Mouse (Mus musculus): ENCODE results near the gene Nfkbie.

Nfkbie gene

GRCm38 (mm10) chr17:45582715-45583355 is 27.3 kb downstream of the Nfkbie start:
- DNase-seq: no peak

DNA sequence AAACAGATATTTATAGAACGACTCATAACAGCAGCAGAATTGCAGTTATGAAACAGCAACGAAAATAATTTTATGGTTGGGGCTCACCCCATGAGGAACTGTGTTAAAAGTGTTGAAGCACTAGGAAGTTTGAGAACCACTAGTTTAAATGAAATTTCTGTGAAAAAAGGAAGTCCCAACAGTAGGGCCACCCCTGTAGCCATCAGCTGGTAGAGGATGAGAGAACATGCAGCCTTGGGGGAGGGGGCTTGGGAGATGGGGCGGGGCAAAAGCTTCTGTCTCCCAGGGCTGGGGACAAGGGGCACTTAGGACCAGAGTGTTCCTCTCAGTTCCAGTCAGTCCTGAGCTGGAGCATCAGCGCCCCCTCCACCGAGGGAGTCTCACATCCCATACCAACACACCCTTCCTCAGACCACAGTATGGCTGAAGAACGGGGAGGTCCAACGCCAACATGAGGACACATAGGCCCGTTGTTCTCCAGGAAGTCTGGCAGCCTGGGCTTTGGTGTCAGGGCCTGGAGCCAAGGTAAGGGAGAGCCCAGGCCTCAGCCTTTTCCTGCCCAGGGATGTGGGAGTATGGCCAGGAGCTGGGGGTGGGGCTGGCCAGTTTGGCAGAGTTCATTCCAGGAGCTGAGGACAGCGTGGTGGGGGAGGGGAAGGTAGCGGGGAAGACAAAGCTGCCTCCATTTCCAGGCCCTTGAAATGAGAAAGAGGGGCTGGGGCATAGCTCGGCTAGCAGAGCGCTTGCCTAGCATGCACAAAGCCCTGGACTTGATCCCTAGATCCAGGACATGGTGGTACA is 28.8 kb downstream of the Nfkbie start:
- DNase-seq: peak; percentile 91

- DNase-seq: peak; percentile 82
These were observed 29.6 kb downstream of the Nfkbie start for GRCm38 (mm10) chr17:45584939-45585678.

DNA sequence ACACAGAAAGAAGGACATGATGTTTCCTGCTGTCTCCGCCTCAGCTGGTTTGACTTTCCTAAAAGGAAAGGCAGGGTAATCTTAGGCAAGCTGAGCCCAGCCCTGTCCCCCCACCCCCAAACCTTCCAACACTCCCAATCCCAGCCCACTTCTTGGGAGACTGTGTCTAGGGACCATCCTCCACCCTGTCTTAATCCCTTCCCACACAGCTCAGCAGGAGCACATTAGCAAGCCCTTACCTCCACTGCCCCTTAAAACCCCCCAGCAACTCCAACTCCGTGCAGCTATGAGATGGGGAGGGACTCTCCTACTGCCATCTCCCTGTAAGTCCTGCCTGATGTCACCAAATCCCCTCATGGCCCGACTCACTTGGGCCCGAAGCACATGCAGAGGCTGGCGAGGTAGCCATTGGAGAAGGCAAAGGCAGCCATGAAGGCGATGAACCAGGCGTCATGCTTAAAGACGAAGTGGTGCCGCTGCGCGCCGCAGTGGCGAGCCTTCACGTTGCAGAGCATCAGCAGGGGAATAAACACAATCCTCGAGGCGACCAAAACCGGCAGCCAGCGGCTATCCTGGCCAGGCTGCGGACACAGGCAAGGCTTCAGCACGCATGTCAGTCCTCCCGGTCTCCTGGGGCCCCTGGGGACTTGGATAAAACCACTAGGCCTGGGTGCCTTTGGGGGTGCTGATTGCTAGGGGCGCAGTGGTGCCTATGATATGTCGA is 30.4 kb downstream of the Nfkbie start:
- no peak for DNase-seq

DNA sequence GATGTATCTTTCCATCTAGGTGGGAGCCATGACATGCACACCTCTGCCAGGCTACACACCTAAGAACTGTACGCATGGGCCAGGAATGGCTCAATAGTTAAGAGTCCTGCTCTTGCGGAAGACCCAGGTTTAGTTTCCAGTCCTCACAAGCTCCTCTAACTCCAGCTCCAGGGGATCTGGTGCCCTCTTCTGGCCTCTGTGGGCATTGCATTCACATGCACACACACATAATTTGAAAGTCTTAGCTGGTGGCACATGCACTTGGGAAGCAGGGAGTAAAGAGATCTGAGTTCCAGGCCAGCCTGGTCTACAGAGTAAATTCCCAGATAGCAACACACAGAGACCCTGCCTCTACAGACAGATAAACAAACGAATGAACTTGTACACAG is 30.9 kb downstream of the Nfkbie start:
- DNase-seq: no peak

GRCm38 (mm10) chr17:45588370-45588769 is 32.9 kb downstream of the Nfkbie start:
- DNase-seq: no peak

GRCm38 (mm10) chr17:45589236-45589635 is 33.7 kb downstream of the Nfkbie start:
- DNase-seq: no peak

DNA sequence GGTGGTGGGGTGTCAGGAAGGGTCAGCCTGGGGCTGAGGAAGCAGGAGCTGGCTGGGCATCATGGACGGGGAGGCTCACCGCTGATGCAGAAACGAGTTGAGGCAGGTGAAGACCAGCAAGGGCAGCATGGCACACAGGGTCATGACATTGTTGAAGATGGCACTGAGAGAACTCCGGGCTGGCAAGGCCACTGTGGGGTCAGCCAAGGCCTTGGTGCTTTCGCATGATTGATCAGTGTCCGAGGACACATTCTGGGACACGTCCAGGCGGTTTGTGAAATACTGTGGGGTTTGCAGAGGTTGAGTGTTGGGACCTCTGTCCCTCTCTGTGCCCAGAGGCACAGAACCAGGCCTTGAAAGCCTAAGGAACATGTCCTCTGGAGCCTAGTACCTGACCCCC is 34.3 kb downstream of the Nfkbie start:
- no peak for DNase-seq

DNA sequence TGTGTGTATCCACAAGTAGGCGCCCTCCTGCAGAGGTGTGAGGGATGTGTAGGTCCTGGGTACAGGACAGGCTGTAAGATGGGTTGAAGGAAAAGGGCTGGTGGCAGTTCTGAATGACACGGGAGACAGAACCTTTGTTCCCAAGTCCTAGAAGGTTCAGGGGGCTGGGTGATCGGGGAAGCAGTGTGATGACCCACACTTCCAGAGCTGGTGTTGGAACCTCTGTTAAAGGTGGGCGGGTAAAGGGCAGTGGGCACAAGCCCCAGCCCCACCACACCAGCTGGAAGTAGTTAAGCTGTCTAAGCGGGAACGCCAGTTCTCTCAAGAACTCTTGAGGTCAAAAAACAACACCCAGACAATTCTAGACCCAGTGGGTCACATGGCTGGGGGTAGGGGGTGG is 34.9 kb downstream of the Nfkbie start:
- DNase-seq: no peak

DNA sequence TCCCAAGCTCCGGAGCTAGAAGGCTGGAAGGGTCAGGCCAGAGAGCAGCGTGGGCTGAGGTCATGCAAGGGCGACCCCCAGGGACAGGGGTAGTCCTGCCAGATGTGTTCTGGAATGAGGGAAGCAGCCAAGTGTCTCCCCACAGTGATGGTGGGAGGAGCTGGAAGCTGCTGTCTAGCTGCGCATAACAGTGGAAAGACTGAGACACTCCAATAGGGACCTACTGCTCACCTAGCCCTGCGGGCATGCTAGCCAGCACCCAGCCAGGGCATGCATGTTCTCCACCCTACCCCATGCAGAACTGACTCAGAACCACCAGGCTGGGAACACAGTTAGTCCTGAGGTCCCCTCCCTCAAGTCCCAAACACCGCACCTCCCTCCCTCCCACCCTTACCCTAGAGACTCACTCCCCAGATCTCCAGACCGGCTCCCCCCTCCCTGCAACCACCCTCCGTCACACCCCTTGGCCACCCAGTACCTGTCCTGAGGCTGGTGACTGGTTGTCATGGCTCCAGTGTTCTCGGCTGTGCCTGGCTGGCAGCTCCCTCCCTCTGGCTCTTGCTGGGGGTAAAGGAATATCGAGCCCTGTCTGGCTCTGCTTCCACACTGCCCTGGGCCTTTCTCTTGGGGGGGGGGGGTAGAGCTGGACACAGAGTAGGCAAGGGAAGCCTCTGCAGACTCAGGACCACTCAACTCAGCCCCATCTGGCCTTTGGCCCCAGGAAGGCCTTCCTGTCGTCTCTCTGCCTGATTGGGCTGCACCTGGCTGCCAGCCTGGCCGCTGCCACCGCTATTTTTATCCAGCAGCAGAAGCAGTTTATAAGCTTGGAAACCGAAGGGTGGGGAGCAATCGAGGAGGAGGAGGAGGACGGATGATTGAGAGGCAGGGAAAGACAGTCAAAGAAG is 36.5 kb downstream of the Nfkbie start:
- DNase-seq: peak; percentile 69

- DNase-seq: peak; percentile 76
These were observed 37.3 kb downstream of the Nfkbie start for GRCm38 (mm10) chr17:45592606-45593431.

- DNase-seq: peak; percentile 51
These were observed 38.0 kb downstream of the Nfkbie start for GRCm38 (mm10) chr17:45593479-45593878.

DNA sequence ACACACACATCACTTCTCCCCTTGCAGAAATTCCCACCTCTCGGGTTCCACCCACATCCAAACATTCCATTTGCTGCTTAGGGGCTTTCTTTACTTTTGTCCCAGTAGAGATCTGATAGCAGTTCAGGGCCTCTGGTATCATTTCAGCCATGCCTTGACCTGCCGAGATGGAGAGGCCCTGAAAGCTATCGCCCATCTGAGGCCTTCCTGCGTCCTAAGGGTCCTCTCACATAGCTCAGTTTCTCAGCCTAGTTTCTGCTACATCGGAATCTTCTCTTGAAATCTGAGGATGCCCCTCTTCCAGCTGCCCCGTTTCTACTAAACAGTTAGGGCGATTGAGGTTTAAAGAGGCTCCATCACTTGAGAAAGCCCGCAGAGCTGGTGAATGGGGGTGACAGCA is 38.7 kb downstream of the Nfkbie start:
- no peak for DNase-seq

DNA sequence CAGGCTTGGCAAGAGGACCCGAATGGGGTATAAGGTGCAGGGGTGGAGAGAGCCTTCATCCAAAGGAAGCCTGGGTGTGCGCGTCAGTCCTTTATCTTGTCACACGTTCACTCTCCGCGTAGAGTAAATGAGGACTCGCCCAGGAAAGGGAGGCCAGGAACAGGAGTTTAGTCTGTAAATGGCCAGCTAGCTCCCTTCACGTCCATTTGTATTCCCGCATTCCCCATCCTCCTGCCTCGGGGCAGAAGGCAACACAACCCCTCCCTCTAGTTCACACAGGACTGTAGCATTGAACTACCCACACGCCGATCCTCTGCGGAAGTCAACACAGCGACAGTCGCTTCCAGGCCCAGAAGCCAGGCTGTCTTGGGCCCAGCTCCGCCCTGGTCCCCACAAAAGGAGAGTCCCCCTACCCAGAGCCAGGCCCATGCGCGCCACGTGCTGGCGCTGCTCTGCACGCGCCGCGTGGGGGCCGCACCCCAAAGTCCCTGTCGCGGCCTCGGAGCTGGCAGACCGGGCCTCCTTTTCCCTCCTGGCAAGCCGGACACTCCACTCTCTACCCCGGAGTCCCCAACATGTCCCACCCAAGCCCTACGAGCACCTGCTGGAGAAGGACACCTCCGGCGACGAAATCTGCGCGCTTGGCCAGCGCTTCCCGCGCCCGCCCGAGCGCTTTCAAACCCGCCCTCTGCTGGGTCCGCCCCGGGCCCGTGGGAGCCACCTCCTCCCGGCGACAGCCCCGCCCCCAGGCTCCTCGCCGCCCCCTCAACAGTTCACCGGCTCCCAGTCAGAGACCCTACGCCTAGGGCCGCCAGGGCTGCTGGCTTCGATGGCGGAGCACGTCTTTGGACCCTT is 39.6 kb downstream of the Nfkbie start:
- DNase-seq: peak; percentile 90

DNA sequence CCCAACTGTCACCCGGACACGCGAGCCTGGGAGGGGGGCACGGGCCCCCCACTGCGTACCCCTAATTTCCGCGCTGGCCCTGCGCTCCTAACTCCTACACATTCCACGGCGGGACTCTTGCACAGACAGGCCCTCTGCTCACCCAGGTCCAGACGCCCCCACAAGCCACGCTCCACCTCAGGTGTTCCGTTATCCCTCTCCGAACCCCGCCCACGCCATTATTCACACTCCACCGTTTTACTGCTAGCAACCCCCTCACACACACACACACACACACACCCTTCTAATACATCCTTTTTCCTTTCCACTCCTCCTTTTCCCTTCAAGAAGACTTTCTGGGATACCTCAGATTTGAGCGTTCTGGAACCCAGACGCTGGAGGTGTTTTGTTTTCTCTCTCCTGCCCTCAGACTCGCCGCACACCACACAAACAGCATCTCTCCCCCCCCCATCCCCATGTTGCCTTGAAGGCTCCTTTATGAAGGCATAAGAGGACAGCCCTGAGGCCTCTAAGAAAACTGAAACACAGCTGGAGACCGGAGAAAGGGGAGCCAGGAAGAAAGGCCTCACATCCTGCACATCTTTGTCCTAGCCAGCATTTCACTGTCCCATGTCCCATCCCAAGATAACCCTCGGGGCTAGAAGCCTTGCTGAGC is 40.4 kb downstream of the Nfkbie start:
- no peak for DNase-seq

- DNase-seq: peak; percentile 87
These were observed 41.3 kb downstream of the Nfkbie start for GRCm38 (mm10) chr17:45596631-45597396.

- DNase-seq: peak; percentile 45
These were observed 42.3 kb downstream of the Nfkbie start for GRCm38 (mm10) chr17:45597787-45598186.

GRCm38 (mm10) chr17:45598376-45598775 is 42.9 kb downstream of the Nfkbie start:
- DNase-seq: no peak

DNA sequence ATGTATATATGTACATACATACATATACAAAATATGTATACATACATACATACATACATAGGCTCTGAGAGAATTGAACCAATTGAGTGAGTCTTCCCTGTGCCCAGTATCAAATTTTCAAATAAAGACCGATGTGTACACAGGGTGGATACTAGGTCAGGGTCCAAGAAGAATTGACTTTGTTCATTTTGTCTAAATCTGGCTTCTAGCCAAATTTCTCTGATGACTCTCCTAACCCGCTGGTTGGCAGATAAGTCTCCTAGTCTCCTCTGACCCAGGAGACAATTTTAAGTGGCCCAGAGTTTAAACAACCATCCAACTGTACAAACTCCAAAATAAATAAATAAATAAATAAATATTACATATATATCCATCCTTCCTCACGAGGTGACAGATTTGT is 43.4 kb downstream of the Nfkbie start:
- DNase-seq: no peak
